Mouse (Mus musculus) embryonic facial prominence, embryonic 14.5 days (tissue): Measurements from ENCODE around the gene Cldn19. TPM values are rescaled to one million over a fixed set of nuclear protein-coding genes. Genes with fewer than 3 reads are reported as not detected.

Experiments
- ATAC-seq: fragments of 200-750 bp; cut with Nextera tagmentation; 2 replicates; pipeline ENCODE4 v1.8.0; 2017; ENCODE audit warnings: low read depth, moderate number of reproducible peaks, moderate TSS enrichment
- DNase-seq: peaks from one replicate; pipeline ENCODE4 v3.0.0-alpha.2; 2015; ENCODE audit warnings: low spot score
- H3K27ac ChIP-seq: fragments of 300-500 bp; sonication (generic); replicated peaks from 2 replicates; pipeline ENCODE4 v1.5.1; 2014; ENCODE audit warnings: low read depth, mild to moderate bottlenecking, low read length, moderate library complexity
- H3K27me3 ChIP-seq: fragments of 300-500 bp; sonication (generic); replicated peaks from 2 replicates; pipeline ENCODE4 v1.6.1; 2014; ENCODE audit warnings: low read length; ENCODE audit not compliant: control insufficient read depth, insufficient read depth
- H3K36me3 ChIP-seq: fragments of 300-500 bp; sonication (generic); 2 replicates; pipeline ENCODE4 v1.6.1; 2014; ENCODE audit warnings: low read length, mixed read lengths; ENCODE audit not compliant: control insufficient read depth, insufficient read depth
- H3K4me1 ChIP-seq: fragments of 300-500 bp; sonication (generic); 2 replicates; pipeline ENCODE4 v1.6.1; 2014; ENCODE audit warnings: antibody characterized with exemption, low read length; ENCODE audit not compliant: control insufficient read depth, insufficient read depth
- H3K4me2 ChIP-seq: fragments of 300-500 bp; sonication (generic); 2 replicates; pipeline ENCODE4 v1.6.1; 2014; ENCODE audit warnings: low read depth, mild to moderate bottlenecking, low read length, moderate library complexity, mixed read lengths
- H3K4me3 ChIP-seq: fragments of 300-500 bp; sonication (generic); 2 replicates; pipeline ENCODE4 v1.5.1; 2014; ENCODE audit warnings: low read depth, mild to moderate bottlenecking, low read length
- H3K9ac ChIP-seq: fragments of 300-500 bp; sonication (generic); 2 replicates; pipeline ENCODE4 v1.6.1; 2014; ENCODE audit warnings: low read depth, mild to moderate bottlenecking, low read length, moderate library complexity, mixed read lengths
- H3K9me3 ChIP-seq: fragments of 300-500 bp; sonication (generic); 2 replicates; pipeline ENCODE4 v1.6.1; 2016; ENCODE audit warnings: low read length; ENCODE audit not compliant: control insufficient read depth
- WGBS: fragments of 180-500 bp; shearing (Covaris S2); extraction: QIAGEN DNeasy Blood & Tissue Kit; methylation state at CpG from one replicate; pipeline ENCODE4 v1.1.7; 2014; 5-methylcytosine and 5-hydroxymethylcytosine counted together
- polyA plus RNA-seq: library from polyadenylated mRNA; unstranded; fragments of >200 nt; fragmentation: Nextera tagmentation; extraction: Ambion mirVana; gene quantifications from 2 replicates; pipeline ENCODE4 v1.2.1, GENCODE M21; 2014

The Cldn19 gene
- polyA plus RNA-seq, 1 experiment from 2014 or later, result 0.19 TPM

DNA sequence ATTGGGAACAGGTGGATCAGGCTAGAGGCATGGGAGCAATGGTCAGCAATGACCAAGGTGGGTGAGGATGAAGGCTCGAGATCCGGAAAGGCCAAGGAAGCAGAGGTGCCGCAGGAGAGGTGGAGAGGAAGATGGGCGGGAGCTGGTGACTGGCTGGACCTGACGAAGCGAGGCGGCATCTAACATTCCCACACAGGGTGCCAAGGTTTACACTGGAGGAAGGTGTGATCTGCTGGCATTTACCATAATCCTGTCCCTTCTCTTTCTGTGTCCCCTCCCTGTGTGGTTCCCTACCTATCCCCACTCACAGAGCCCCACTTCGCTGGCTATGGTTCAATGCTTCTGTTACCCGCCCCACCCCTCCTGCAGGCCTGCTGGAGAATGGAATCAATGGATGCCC lies 9.3 kb upstream of the Cldn19 start:
- Histone ChIP-seq H3K4me2 (no peak overlapping the region), H3K27ac (no peak overlapping the region), H3K4me3 (no peak overlapping the region), H3K36me3 (peaks cover 72% of the 10 kb centered on the region), H3K9ac (no peak overlapping the region), H3K9me3 (no peaks in the 10 kb centered on the region), H3K4me1 (no peaks in the 10 kb centered on the region), H3K27me3 (no peaks in the 10 kb centered on the region)
- ATAC-seq (no peak), DNase-seq (no peak)
- 77% methylated on average over 6 of the region's 9 CpGs for WGBS

DNA sequence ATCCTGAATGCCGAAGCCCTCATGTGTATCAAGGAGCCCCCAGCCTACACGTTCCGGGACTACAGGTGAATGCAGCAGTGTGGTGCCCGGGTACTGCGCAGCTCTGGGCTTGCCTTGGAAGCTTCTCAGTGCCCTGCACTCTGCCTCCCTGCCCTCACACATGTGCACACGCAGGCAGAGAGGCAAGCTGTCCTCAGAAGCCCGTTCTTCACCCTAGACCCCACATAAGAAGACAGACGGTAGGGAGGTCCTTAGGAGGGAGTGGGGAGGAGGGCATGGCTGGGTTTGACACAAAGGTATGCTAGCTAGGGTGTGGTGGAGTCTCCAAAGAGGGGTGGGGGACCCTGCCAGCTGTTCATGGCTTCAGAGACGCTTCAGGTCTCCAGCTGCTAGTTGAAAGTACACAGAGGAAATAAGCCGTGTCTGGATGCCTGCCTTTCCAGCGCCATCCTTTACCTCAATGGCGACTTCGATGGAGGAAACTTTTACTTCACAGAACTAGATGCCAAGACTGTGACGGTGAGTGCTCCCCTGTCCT lies 8.5 kb upstream of the Cldn19 start:
- 81% methylated on average over 14 of the region's 14 CpGs for WGBS
- Histone ChIP-seq H3K27ac (no peak overlapping the region), H3K4me1 (no peaks in the 10 kb centered on the region), H3K36me3 (peaks cover 64% of the 10 kb centered on the region), H3K9me3 (no peaks in the 10 kb centered on the region), H3K9ac (no peak overlapping the region), H3K4me3 (no peak overlapping the region), H3K4me2 (no peak overlapping the region), H3K27me3 (no peaks in the 10 kb centered on the region)
- ATAC-seq, result no peak
- no peak for DNase-seq

DNA sequence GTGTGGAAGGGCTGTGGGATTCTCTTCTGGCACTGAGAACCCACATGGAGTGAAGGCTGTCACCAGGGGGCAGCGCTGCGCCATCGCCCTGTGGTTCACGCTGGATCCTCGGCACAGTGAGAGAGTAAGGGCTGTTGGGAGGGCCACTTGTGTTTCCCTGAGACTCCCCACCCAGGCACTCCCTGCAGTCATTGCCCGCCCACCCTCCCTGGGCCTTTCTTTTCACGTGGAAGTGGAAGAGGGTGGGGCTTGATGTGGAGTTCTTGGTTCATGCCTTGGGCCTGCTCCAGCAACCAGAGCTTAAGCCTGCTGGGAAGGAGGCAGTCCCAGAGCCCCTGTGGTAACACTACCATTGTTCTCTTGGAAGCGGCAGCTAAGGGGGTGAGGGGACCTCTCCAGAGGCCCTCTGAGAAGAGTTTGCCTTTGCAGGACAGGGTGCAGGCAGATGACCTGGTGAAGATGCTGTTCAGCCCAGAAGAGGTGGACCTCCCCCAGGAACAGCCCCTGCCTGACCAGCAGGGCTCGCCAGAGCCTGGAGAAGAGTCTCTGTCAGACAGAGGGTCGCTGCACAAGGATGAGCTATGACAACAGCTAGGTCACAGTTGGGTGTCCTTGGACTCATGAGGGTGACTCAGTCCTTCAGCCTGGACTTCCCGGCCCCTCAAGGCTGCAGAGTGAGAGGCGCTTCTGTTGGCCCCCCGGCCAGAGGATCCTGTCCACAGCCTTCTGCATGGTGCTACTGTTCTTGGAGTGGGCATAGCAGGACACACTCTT lies 7.6 kb upstream of the Cldn19 start:
- no peaks in the 10 kb centered on the region for H3K9me3 ChIP-seq
- no peaks in the 10 kb centered on the region for H3K4me1 ChIP-seq
- peak; percentile 74 for DNase-seq
- 32% methylated on average over 12 of the region's 13 CpGs for WGBS
- no peaks in the 10 kb centered on the region for H3K27me3 ChIP-seq
- no peak overlapping the region for H3K9ac ChIP-seq
- peak overlapping the region; percentile 41 for H3K27ac ChIP-seq
- H3K4me2 ChIP-seq, result no peak overlapping the region
- H3K4me3 ChIP-seq, result no peak overlapping the region
- H3K36me3 ChIP-seq, result peaks cover 55% of the 10 kb centered on the region
- peak; percentile 85 for ATAC-seq

DNA sequence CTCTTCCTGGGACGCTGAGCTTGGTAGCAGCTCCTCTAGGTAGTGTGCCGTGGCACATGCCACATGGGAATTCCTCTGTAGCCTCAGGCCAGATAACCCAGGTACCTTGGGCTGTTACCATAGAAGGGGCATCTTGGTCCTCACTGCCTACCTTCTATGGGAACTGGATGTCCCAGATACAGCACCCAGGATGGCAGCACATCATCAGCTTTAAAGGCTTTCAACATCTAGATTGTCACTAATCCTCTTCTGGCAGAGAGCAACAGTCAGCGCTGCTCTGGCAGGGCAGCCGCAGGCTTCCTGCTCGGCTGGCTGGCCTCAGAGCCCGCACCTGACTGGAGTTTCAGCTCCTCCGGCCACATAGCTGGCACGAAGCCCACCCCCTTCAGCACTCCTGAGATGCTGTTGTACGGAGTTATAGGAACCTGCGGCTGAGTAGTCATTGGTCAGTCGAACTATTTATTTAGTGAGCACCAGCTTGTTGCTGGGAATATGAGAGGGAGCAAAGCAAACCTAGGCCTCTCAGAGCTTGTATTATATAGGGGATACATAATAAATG lies 6.7 kb upstream of the Cldn19 start:
- Histone ChIP-seq H3K9ac (no peak overlapping the region), H3K4me3 (no peak overlapping the region), H3K36me3 (peaks cover 47% of the 10 kb centered on the region), H3K27ac (no peak overlapping the region), H3K9me3 (no peaks in the 10 kb centered on the region), H3K27me3 (no peaks in the 10 kb centered on the region), H3K4me1 (no peaks in the 10 kb centered on the region), H3K4me2 (no peak overlapping the region)
- WGBS, result 72% methylated on average over 11 of the region's 11 CpGs
- no peak for ATAC-seq
- no peak for DNase-seq

DNA sequence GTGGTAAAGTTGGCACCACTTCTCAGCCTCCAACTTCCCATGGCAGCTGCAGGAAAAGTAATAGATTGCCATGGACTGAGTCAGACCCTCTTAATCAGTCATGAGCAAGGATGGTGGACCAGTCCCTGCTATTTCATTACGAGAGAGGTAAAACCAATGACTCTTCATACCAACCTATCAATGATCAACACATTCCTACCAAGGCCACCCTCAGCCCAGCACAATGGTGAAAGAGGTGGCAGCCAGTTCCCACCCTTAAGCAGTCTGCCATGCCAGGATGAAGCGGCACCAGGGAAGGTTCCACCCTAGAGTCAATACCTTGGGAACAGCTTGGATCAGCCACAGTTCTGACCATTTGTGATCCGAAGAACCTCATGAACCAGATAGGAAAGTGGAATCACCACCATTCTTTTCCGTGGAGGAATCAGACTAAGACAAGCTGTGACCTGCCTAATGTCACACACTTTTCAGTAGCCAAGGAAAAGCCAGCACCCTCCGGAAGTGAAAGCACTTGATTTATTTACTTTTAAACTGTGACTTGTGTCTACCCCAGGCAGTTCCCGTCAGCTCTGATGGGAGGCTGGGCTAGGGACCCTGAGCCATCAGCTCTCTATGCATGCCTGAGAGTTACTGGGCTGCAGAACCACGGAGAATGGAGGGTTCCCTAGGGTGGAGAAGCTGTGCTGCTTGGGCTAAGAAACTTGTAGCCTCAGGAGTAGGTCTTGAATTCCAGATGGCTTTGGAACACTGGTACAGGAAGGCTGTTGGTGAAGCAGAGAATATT lies 3.0 kb upstream of the Cldn19 start:
- peaks cover 11% of the 10 kb centered on the region for H3K36me3 ChIP-seq
- WGBS, result 58% methylated on average over 7 of the region's 7 CpGs
- H3K9me3 ChIP-seq, result no peaks in the 10 kb centered on the region
- H3K4me2 ChIP-seq, result no peak overlapping the region
- no peak overlapping the region for H3K4me3 ChIP-seq
- no peak overlapping the region for H3K9ac ChIP-seq
- DNase-seq (no peak), ATAC-seq (no peak)
- H3K27me3 ChIP-seq, result no peaks in the 10 kb centered on the region
- H3K4me1 ChIP-seq, result peaks cover 8% of the 10 kb centered on the region
- no peak overlapping the region for H3K27ac ChIP-seq

DNA sequence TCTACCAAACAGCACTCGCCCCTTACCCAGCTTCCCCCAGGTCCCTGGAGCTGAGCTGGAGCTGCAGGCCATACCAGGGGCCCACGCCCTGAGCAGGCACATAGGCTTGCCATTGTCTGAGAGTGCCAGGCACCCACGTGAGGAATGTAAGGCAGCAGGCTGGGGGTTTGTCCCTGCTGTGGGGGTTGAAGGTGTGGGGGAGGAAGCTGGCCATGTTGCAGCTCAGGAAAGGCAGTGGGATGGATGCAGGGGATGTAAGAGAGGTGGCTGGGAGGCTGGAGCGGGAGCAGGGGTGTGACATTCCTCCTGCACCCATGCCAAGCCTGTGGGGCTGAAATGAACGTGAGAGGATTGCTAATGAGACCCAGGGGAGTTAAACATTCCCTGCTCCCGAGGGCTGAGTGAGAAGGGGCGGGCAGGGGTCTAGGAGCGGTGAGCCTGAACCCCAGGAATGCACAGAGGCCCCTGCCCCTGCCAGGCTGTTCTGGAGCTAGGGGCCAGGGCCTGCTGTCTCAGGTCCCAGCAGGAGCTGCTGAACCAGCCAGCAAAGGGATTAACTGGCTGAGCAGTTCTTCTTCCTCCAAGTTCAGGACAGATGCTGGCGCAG lies 1.1 kb upstream of the Cldn19 start:
- Histone ChIP-seq H3K27me3 (no peaks in the 10 kb centered on the region), H3K9me3 (no peaks in the 10 kb centered on the region), H3K4me1 (peaks cover 8% of the 10 kb centered on the region), H3K4me3 (no peak overlapping the region), H3K36me3 (no peaks in the 10 kb centered on the region), H3K27ac (peak overlapping the region; percentile 65), H3K9ac (peak overlapping the region; percentile 42; the same call in 1 of the 2 replicates), H3K4me2 (0 out of 2 replicates have a peak overlapping the region, but pooled peaks have one; percentile 4)
- peak; percentile 46 for DNase-seq
- 29% methylated on average over 9 of the region's 9 CpGs for WGBS
- peak; percentile 69 for ATAC-seq

DNA sequence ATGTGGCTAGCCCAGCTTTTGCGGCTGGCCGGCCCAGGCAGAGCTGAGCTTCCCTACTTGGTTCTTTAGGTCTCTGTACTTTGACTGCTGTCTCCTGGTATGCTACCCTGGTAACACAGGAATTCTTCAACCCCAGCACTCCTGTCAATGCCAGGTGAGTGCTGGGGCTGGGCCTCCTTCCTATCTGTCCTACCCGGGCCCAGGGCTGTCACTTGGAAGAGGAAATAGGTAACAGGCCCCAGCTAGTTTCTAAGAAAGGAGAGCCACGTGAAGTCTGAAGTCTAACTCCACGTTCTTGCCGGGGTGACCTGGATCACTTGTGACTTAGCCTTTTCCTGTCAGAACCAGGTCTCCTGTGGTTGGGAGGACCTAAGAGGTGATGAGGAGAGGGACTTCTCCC lies 1.9 kb downstream of the Cldn19 start:
- no peak for ATAC-seq
- Histone ChIP-seq H3K27me3 (no peaks in the 10 kb centered on the region), H3K4me1 (peaks cover 8% of the 10 kb centered on the region), H3K27ac (no peak overlapping the region), H3K4me2 (no peak overlapping the region), H3K4me3 (no peak overlapping the region), H3K36me3 (no peaks in the 10 kb centered on the region), H3K9me3 (no peaks in the 10 kb centered on the region), H3K9ac (no peak overlapping the region)
- WGBS, result 66% methylated on average over 6 of the region's 6 CpGs
- DNase-seq, result no peak
